Mouse (Mus musculus) spleen, postnatal 4 days (tissue): ENCODE measurements around the gene Olfr583.

Experiments
- DNase-seq, 2 experiments: peaks; one replicate each; pipeline ENCODE4 v3.0.0; 2022; ENCODE audit warnings: low spot score in 2 of 2

Olfr583 gene

GRCm38 (mm10) chr7:103051000-103051399 lies at the start of gene Olfr583:
Gene Olfr583 (plus strand): TSS chr7:103051300.
- DNase-seq = no peak

- no peak for DNase-seq
Measured at GRCm38 (mm10) chr7:103037724-103038123, 13.4 kb upstream of the Olfr583 start, which contains the start of gene Olfr582. Gene Olfr582 (plus strand): TSS chr7:103038024.

GRCm38 (mm10) chr7:103081585-103081984 lies 30.5 kb downstream of the Olfr583 start, which contains the start of gene Olfr584:
Gene Olfr584 (plus strand): TSS chr7:103081885.
- no peak for DNase-seq

GRCm38 (mm10) chr7:103097420-103097819 lies 46.3 kb downstream of the Olfr583 start, which contains the start of gene Olfr585:
Gene Olfr585 (plus strand): TSS chr7:103097720.
- DNase-seq = no peak
